Mouse (Mus musculus) thymus, postnatal 0 days (tissue): ENCODE data around the gene Nfkbiz. TPM values are rescaled to one million over a fixed set of nuclear protein-coding genes. Genes with fewer than 3 reads are reported as not detected.

Source experiments
- DNase-seq: peaks from one replicate; pipeline ENCODE4 v3.0.0-alpha.2; 2015; ENCODE audit warnings: low spot score
- polyA plus RNA-seq: library from polyadenylated mRNA; unstranded; fragments of >200 nt; fragmentation: Nextera tagmentation; extraction: Ambion mirVana; gene quantifications from 2 replicates; pipeline ENCODE4 v1.2.1, GENCODE M21; 2015

The Nfkbiz gene
- polyA plus RNA-seq, 1 experiment from 2014 or later: 6.0 TPM

DNA sequence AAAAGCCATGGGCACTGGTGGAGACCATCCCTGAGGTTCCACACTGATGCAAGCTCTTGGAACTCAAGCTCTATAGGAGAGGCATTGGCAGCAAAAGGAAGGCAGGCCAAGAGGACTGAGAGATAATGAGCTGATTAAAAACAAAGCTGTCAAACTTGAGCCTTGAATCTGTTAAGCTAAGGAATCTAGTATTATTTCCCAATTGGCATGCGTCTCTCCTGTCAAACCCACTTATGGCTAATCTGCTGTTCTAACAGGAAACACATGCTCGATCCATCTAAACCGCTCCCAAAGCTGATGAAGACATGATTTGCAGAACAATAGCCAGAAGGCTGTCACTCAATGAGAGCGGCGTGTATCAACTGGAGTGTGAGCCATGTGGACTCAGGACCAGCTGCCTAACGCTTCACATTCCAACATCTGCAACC lies 31.2 kb downstream of the Nfkbiz start:
- no peak for DNase-seq

- DNase-seq: no peak
Measured at GRCm38 (mm10) chr16:55804799-55805198, 33.9 kb downstream of the Nfkbiz start.

DNA sequence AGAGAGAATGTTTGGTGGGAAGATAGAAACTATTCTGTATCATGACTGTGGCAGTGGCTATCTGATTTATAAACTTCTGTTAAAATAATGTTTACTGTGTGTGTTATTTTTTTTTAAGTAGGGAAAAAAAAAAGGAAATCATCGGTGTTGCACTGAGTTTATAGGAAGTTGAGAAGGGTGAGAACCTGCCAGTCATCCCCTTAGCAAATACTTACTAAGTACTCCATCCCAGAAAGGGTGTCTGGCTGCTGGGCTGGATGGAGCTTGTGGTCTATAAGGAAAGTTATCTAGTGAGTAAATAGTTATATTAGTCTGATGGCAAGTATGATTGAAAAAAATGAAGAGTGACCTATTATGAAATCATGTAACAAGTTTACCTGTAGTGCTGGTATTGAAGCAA lies 37.1 kb downstream of the Nfkbiz start:
- no peak for DNase-seq

- no peak for DNase-seq
Measured at GRCm38 (mm10) chr16:55798845-55799244, 39.9 kb downstream of the Nfkbiz start.

- DNase-seq: no peak
Measured at GRCm38 (mm10) chr16:55790326-55790725, 48.4 kb downstream of the Nfkbiz start.

- no peak for DNase-seq
Measured at GRCm38 (mm10) chr16:55789291-55789690, 49.4 kb downstream of the Nfkbiz start.

GRCm38 (mm10) chr16:55788671-55789070 lies 50.0 kb downstream of the Nfkbiz start:
- no peak for DNase-seq

GRCm38 (mm10) chr16:55787385-55788072 lies 51.2 kb downstream of the Nfkbiz start:
- DNase-seq: no peak

DNA sequence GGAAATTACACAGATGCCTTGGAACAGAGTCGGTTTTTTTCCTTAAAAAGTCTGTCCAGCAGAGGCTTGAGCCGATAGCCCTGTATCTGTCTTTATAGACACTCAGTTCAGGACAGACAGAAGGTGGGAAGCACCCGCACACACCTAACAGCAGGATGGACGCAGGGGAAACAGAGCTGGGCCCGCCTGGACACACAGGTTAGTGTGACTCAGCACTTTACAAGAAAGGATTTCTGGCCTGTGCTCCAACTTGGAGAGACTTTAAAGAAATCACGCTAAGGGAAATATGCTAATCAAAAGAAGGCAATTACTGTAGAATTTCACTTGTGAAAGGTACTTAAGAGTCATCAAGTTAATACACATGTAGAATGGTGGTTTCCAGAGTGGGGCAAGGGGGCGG lies 54.3 kb downstream of the Nfkbiz start:
- no peak for DNase-seq

DNA sequence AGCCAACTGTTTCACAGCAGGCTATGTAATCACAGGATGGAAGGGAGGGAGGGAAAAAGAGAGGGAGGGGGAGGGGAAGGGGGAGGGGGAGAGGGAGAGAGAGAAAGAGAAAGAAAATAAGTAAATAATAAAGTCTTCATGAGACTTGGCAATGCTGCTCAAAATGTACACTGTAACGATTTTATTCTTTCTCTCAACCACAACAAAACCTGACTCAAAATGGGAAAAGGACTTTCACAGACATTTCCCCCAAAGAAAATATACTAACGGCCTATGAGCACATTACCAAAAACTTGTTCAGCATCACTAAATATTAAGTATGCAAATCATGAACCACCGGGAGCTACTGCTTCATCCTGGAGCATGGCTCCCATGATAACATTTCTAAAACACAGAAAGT lies 54.8 kb downstream of the Nfkbiz start:
- no peak for DNase-seq

DNA sequence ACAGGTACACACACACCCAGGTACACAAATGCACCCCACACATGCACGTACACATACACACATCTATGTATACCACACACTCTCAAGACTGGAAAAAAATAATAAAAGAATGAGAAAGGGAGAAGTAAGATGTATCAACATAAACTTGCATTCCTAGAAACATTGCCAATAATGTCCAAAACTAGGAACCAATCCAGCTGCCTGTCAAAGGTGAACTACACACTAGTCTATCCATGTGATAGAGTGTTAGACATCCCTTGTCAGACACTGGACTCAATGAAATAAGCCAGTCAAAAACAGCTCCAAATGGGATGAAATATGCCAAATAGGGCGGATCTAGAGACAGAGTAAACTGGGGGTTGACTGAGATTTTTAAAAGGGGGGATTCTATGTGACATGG lies 55.8 kb downstream of the Nfkbiz start:
- no peak for DNase-seq

- DNase-seq: no peak
Measured at GRCm38 (mm10) chr16:55781809-55782208, 56.9 kb downstream of the Nfkbiz start.

DNA sequence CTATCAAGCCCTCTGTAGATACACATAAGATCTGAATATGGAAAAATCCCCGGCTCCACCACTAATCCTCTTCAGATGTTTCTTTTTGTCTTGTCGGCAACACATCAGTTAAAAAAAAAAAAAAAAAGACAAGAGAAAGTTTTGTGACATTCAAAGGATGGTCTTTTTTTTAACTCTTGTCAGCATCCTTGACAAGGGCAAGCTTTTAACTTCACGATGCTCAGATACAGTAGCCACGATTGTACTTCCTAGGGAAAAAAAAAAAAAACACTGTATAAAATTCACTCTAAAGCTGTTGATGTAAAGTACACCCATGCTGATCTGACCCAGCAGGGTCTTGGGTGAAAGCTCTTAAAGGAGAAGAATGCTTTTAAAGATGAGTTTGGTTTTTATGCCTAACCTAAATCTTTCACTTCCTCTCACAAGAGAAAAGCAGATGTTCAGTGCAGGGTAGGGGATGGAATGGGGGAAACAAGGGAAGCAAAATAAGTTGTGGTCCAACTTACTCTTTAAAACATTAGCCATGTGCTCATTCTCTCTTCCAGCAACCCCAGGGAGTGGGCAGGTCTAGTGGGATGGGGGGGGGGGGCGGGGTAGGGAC lies 57.6 kb downstream of the Nfkbiz start:
- DNase-seq: no peak

DNA sequence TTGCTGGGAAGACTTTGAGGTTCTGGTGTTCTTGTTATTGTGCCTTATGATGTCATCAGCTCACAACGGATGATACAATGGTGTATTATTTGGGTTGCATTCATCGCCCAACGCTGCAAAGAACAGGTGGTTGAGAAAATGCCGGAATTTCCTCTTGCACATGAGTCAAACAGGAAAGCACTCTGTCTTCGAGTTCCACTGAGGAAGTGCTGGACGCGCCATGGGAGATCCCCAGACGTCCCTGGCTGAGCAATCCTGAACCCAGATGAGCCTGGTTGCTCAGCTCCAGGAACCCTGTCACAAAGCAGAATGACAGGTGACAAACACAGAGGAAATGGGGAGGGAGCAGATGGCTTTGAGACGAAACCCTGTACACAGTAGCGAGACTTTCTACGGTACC lies 62.4 kb downstream of the Nfkbiz start:
- no peak for DNase-seq

- no peak for DNase-seq
Measured at GRCm38 (mm10) chr16:55770247-55770646, 68.5 kb downstream of the Nfkbiz start.

Other genes starting within 250 kb of the Nfkbiz start
- gene Nxpe3, start 56.4 kb upstream of the Nfkbiz start, polyA plus RNA-seq: 1.8 and 2.2 TPM in 2 replicates
- 46.4 and 52.7 TPM in 2 replicates for gene Cep97, start 96.0 kb upstream of the Nfkbiz start, polyA plus RNA-seq
- 1,051 and 1,112 TPM in 2 replicates for gene Rpl24, start 127.4 kb upstream of the Nfkbiz start, polyA plus RNA-seq
- 15.6 and 20.2 TPM in 2 replicates for gene Zbtb11, start 135.0 kb upstream of the Nfkbiz start, polyA plus RNA-seq
- 159 and 168 TPM in 2 replicates for gene Pcnp, start 190.8 kb upstream of the Nfkbiz start, polyA plus RNA-seq
- 40.1 and 41.0 TPM in 2 replicates for gene Trmt10c, start 198.9 kb upstream of the Nfkbiz start, polyA plus RNA-seq
- 43.5 and 50.0 TPM in 2 replicates for gene Senp7, start 209.4 kb upstream of the Nfkbiz start, polyA plus RNA-seq